11 mouse cellular contexts compared by ENCODE assay signal in genomic region chr8:127778352-127779020, GRCm38 (mm10).
DNase-seq lines count a peak whose midpoint lies in the region; ATAC-seq and TF ChIP-seq lines count a peak whose summit lies in the region.
"Had no signal": no experiment of that assay in that cellular context is flagged by ENCODE, and none has a peak within 500 bp of the region (broad histone marks: within the 10 kb centered on the region; RNA-seq: fewer than 3 reads in every experiment).

No protein-coding gene starts in this region.

- H3K9ac ChIP-seq in heart, embryonic 12.5 days, result no peak overlapping the region
- H3K9ac ChIP-seq in hindbrain, postnatal 0 days (replicated peaks; ENCODE audit: low read length), result no peak overlapping the region
- H3K9ac ChIP-seq: lung, embryonic 15.5 days had no signal

- H3K4me1 ChIP-seq in heart, embryonic 12.5 days (replicated peaks), result peaks cover 1% of the 10 kb centered on the region; the same call in 1 of the 2 replicates
- peaks cover 12% of the 10 kb centered on the region; the same call in 1 of the 2 replicates for H3K4me1 ChIP-seq in hindbrain, postnatal 0 days (ENCODE audit: insufficient read depth, low read length)

- 53% methylated on average over 4 of the region's 4 CpGs for WGBS in heart, embryonic 12.5 days
- WGBS in hindbrain, postnatal 0 days, result 51% methylated on average over 4 of the region's 4 CpGs

- no peak for TF ChIP-seq POLR2A in brain, embryonic 14.5 days (IDR thresholded peaks at IDR 0.05; ENCODE audit: borderline replicate concordance, extremely low read depth, insufficient read depth, insufficient read length, poor library complexity, severe bottlenecking)

- no peaks in the 10 kb centered on the region for H3K36me3 ChIP-seq in heart, embryonic 12.5 days
- H3K36me3 ChIP-seq in hindbrain, postnatal 0 days (ENCODE audit: insufficient read depth, low read length), result no peaks in the 10 kb centered on the region
- H3K36me3 ChIP-seq: lung, embryonic 15.5 days had no signal

- no peak for ATAC-seq in heart, embryonic 12.5 days (ENCODE audit: insufficient number of reproducible peaks, low FRiP score)
- no peak for ATAC-seq in hindbrain, postnatal 0 days

- peak; percentile 36 for DNase-seq in adrenal gland, postnatal 14 days
- no peak for DNase-seq in adrenal gland, adult 18-20 months (ENCODE audit: low spot score in 2 of 2)
- peak; percentile 32 to 35 for DNase-seq in heart, adult 9 months (ENCODE audit: low spot score in 2 of 2)
- DNase-seq in brain, embryonic 14.5 days (ENCODE audit: low read depth), result peak; percentile 51
- peak; percentile 9 for DNase-seq in hindbrain, postnatal 0 days (ENCODE audit: low spot score)
- DNase-seq in ovary, postnatal 14 days (ENCODE audit: low spot score), result no peak
- DNase-seq in right cerebral cortex, adult 2 months (ENCODE audit: low spot score in 2 of 2), result no peak

- no peaks in the 10 kb centered on the region for H3K27me3 ChIP-seq in heart, embryonic 12.5 days (replicated peaks)
- no peaks in the 10 kb centered on the region for H3K27me3 ChIP-seq in hindbrain, postnatal 0 days (ENCODE audit: insufficient read depth, low read length)
- H3K27me3 ChIP-seq: lung, embryonic 15.5 days had no signal

- TF ChIP-seq CTCF in brain, embryonic 14.5 days (IDR thresholded peaks at IDR 0.05; ENCODE audit: borderline replicate concordance, extremely low read depth, insufficient read depth, insufficient read length), result no peak
- no peak for TF ChIP-seq CTCF in hindbrain, postnatal 0 days (IDR thresholded peaks at IDR 0.05; ENCODE audit: low read depth)

- H3K4me2 ChIP-seq in heart, embryonic 12.5 days, result no peak overlapping the region
- H3K4me2 ChIP-seq in hindbrain, postnatal 0 days (ENCODE audit: low read depth, low read length), result no peak overlapping the region
- H3K4me2 ChIP-seq: lung, embryonic 15.5 days had no signal

- H3K27ac ChIP-seq in heart, embryonic 12.5 days (ENCODE audit: poor library complexity, severe bottlenecking), result no peak overlapping the region
- H3K27ac ChIP-seq in hindbrain, postnatal 0 days, result no peak overlapping the region
- H3K27ac ChIP-seq: heart, adult 2 months; lung, embryonic 15.5 days; stomach, postnatal 0 days had no signal

- no peak overlapping the region for H3K4me3 ChIP-seq in heart, embryonic 12.5 days
- no peak overlapping the region for H3K4me3 ChIP-seq in hindbrain, postnatal 0 days (ENCODE audit: low read length)
- H3K4me3 ChIP-seq: heart, adult 2 months; lung, embryonic 15.5 days had no signal

- H3K9me3 ChIP-seq in heart, embryonic 12.5 days (replicated peaks), result no peaks in the 10 kb centered on the region
- H3K9me3 ChIP-seq in hindbrain, postnatal 0 days (ENCODE audit: low read length), result no peaks in the 10 kb centered on the region
- H3K9me3 ChIP-seq: lung, embryonic 15.5 days had no signal

Comparison
In these comparisons a context has a peak if more than half of its experiments do, and no peak if none do; other contexts are left out.
1. DNase-seq: peak in adrenal gland, postnatal 14 days (single experiment), heart, adult 9 months (2 of 2), brain, embryonic 14.5 days (single experiment) and hindbrain, postnatal 0 days (single experiment); none in adrenal gland, adult 18-20 months (0 of 2), ovary, postnatal 14 days (single experiment) and right cerebral cortex, adult 2 months (0 of 2).